Mouse (Mus musculus) CD4-positive, CD25-positive, alpha-beta regulatory T cell, adult 4 months (primary cell): ENCODE results near the gene Agk. TPM values are rescaled to one million over a fixed set of nuclear protein-coding genes. Genes with fewer than 3 reads are reported as not detected.

ENCODE experiments used
- ATAC-seq: one replicate; pipeline ENCODE4 v1.8.0; 2017
- polyA plus RNA-seq, 2 experiments: library from polyadenylated mRNA; unstranded; fragments of 100-300 nt; shearing (Covaris generic); gene quantifications; one replicate each; pipeline ENCODE4 v1.2.1; 2017

Gene Agk
- polyA plus RNA-seq, 2 experiments from 2014 or later = 60.1 to 72.0 TPM

- ATAC-seq = no peak
Measured at GRCm38 (mm10) chr6:40413046-40413445, 88.1 kb downstream of the Agk start.

GRCm38 (mm10) chr6:40413565-40413964 is 88.6 kb downstream of the Agk start:
- ATAC-seq = no peak

- no peak for ATAC-seq
Measured at GRCm38 (mm10) chr6:40415799-40416198, 90.8 kb downstream of the Agk start.

- no peak for ATAC-seq
Measured at GRCm38 (mm10) chr6:40418386-40418785, 93.4 kb downstream of the Agk start.

GRCm38 (mm10) chr6:40421099-40421498 is 96.1 kb downstream of the Agk start:
- no peak for ATAC-seq

- ATAC-seq = no peak
Measured at GRCm38 (mm10) chr6:40423013-40423412, 98.0 kb downstream of the Agk start.

GRCm38 (mm10) chr6:40423774-40424173 is 98.8 kb downstream of the Agk start:
- ATAC-seq = peak; percentile 96

- ATAC-seq = no peak
Measured at GRCm38 (mm10) chr6:40427441-40427840, 102.5 kb downstream of the Agk start.

- ATAC-seq = no peak
Measured at GRCm38 (mm10) chr6:40428696-40429095, 103.7 kb downstream of the Agk start.

GRCm38 (mm10) chr6:40429521-40429931 is 104.6 kb downstream of the Agk start:
- no peak for ATAC-seq

GRCm38 (mm10) chr6:40430251-40430650 is 105.3 kb downstream of the Agk start:
- ATAC-seq = peak; percentile 50

- no peak for ATAC-seq
Measured at GRCm38 (mm10) chr6:40430878-40431277, 105.9 kb downstream of the Agk start.

- ATAC-seq = no peak
Measured at GRCm38 (mm10) chr6:40431356-40431755, 106.4 kb downstream of the Agk start.

- ATAC-seq = no peak
Measured at GRCm38 (mm10) chr6:40431812-40432211, 106.8 kb downstream of the Agk start.

- ATAC-seq = no peak
Measured at GRCm38 (mm10) chr6:40432346-40433275, 107.6 kb downstream of the Agk start.

GRCm38 (mm10) chr6:40434697-40435096 is 109.7 kb downstream of the Agk start:
- no peak for ATAC-seq

- ATAC-seq = peak; percentile 30
Measured at GRCm38 (mm10) chr6:40435151-40436046, 110.4 kb downstream of the Agk start.

GRCm38 (mm10) chr6:40436047-40436483 is 111.1 kb downstream of the Agk start, which contains the start of gene E330009J07Rik:
Gene E330009J07Rik (minus strand): TSS chr6:40436135.
- peak; percentile 76 for ATAC-seq

GRCm38 (mm10) chr6:40438936-40439335 is 114.0 kb downstream of the Agk start, which contains the start of gene Wee2:
Gene Wee2 (plus strand): TSS chr6:40439088.
- ATAC-seq = no peak

- ATAC-seq = peak; percentile 78
Measured at GRCm38 (mm10) chr6:40439731-40440130, 114.8 kb downstream of the Agk start.

- no peak for ATAC-seq
Measured at GRCm38 (mm10) chr6:40441276-40441675, 116.3 kb downstream of the Agk start.

- ATAC-seq = no peak
Measured at GRCm38 (mm10) chr6:40441755-40442154, 116.8 kb downstream of the Agk start.
